ENCODE assay signal across 34 mouse cellular contexts in genomic region chr13:99814801-99815200, GRCm38 (mm10).
DNase-seq lines count a peak whose midpoint lies in the region; ATAC-seq and TF ChIP-seq lines count a peak whose summit lies in the region.
"Had no signal": no experiment of that assay in that cellular context is flagged by ENCODE, and none has a peak within 500 bp of the region (broad histone marks: within the 10 kb centered on the region; RNA-seq: fewer than 3 reads in every experiment).

No protein-coding gene starts in this region.

- CTCF ChIA-PET in Patski (lab: Charles Lee): interaction anchor here (1.1 to 1.4 kb wide), 3 partner anchors 9 to 439 kb away, joined by 4 to 6 read pairs (median 4); no protein-coding TSS in a partner anchor

- no peaks in the 10 kb centered on the region for H3K9me3 ChIP-seq in forebrain, embryonic 11.5 days (ENCODE audit: control insufficient read depth, low read length)
- no peaks in the 10 kb centered on the region for H3K9me3 ChIP-seq in forebrain, embryonic 15.5 days
- no peaks in the 10 kb centered on the region for H3K9me3 ChIP-seq in hindbrain, embryonic 14.5 days (ENCODE audit: control insufficient read depth, low read length)
- H3K9me3 ChIP-seq: embryonic facial prominence, embryonic 12.5 days; hindbrain, embryonic 15.5 days; kidney, embryonic 15.5 days; limb, embryonic 10.5 days; limb, embryonic 15.5 days; liver, embryonic 13.5 days; megakaryocyte, embryonic 14.5 days; midbrain, embryonic 12.5 days had no signal

- no peak for TF ChIP-seq POLR2A in olfactory bulb, adult 2 months (IDR thresholded peaks at IDR 0.05; ENCODE audit: insufficient read depth, low read depth, low read length)

- no peaks in the 10 kb centered on the region for H3K36me3 ChIP-seq in forebrain, embryonic 11.5 days (ENCODE audit: control insufficient read depth, insufficient read depth, low read length)
- H3K36me3 ChIP-seq in forebrain, embryonic 15.5 days: no peaks in the 10 kb centered on the region
- no peaks in the 10 kb centered on the region for H3K36me3 ChIP-seq in hindbrain, embryonic 14.5 days (replicated peaks; ENCODE audit: control insufficient read depth, insufficient read depth)
- H3K36me3 ChIP-seq: embryonic facial prominence, embryonic 12.5 days; hindbrain, embryonic 15.5 days; kidney, embryonic 15.5 days; limb, embryonic 10.5 days; limb, embryonic 15.5 days; liver, embryonic 13.5 days; midbrain, embryonic 12.5 days had no signal

- 34% methylated on average over 2 of the region's 2 CpGs for WGBS in forebrain, embryonic 11.5 days
- 19% methylated on average over 2 of the region's 2 CpGs for WGBS in forebrain, embryonic 15.5 days
- WGBS in olfactory bulb, adult 2 months: 24% methylated on average over 2 of the region's 2 CpGs
- WGBS in hindbrain, embryonic 14.5 days: 40% methylated on average over 2 of the region's 2 CpGs

- H3K4me1 ChIP-seq in forebrain, embryonic 11.5 days (replicated peaks; ENCODE audit: control insufficient read depth, insufficient read depth, low read length): peaks cover 2% of the 10 kb centered on the region; the same call in 1 of the 2 replicates
- peaks cover 8% of the 10 kb centered on the region; the same call in 1 of the 2 replicates for H3K4me1 ChIP-seq in forebrain, embryonic 15.5 days
- H3K4me1 ChIP-seq in olfactory bulb, adult 2 months (ENCODE audit: control insufficient read depth, insufficient read depth, low read length): peaks cover 9% of the 10 kb centered on the region
- H3K4me1 ChIP-seq in hindbrain, embryonic 14.5 days (replicated peaks; ENCODE audit: control insufficient read depth, insufficient read depth, low read length): 0 out of 2 replicates have a peak, but pooled peaks cover 5% of the 10 kb centered on the region
- H3K4me1 ChIP-seq: hindbrain, embryonic 15.5 days; limb, embryonic 15.5 days; liver, embryonic 13.5 days; megakaryocyte, embryonic 14.5 days had no signal

- H3K4me3 ChIP-seq in forebrain, embryonic 11.5 days (ENCODE audit: low read depth, low read length): no peak overlapping the region
- H3K4me3 ChIP-seq in forebrain, embryonic 15.5 days: no peak overlapping the region
- H3K4me3 ChIP-seq in olfactory bulb, adult 2 months (ENCODE audit: insufficient read depth, low read depth, low read length): no peak overlapping the region
- no peak overlapping the region for H3K4me3 ChIP-seq in hindbrain, embryonic 14.5 days (replicated peaks; ENCODE audit: low read length)
- H3K4me3 ChIP-seq: embryonic facial prominence, embryonic 12.5 days; hindbrain, embryonic 15.5 days; kidney, embryonic 15.5 days; limb, embryonic 10.5 days; limb, embryonic 15.5 days; liver, embryonic 13.5 days; megakaryocyte, embryonic 14.5 days; midbrain, embryonic 12.5 days had no signal

- TF ChIP-seq CTCF in Patski (IDR thresholded peaks at IDR 0.05): no peak
- TF ChIP-seq CTCF in olfactory bulb, adult 2 months (IDR thresholded peaks at IDR 0.05; ENCODE audit: insufficient read depth, low read depth, low read length): no peak

- 0 out of 2 replicates have a peak overlapping the region, but pooled peaks have one; percentile 18 for H3K27ac ChIP-seq in forebrain, embryonic 11.5 days (ENCODE audit: low read depth, low read length)
- H3K27ac ChIP-seq in forebrain, embryonic 15.5 days (replicated peaks): no peak overlapping the region
- H3K27ac ChIP-seq in olfactory bulb, adult 2 months (ENCODE audit: insufficient read depth, low read depth, low read length): peak overlapping the region; percentile 59
- H3K27ac ChIP-seq in hindbrain, embryonic 14.5 days: no peak overlapping the region
- H3K27ac ChIP-seq: embryonic facial prominence, embryonic 12.5 days; hindbrain, embryonic 15.5 days; kidney, embryonic 15.5 days; limb, embryonic 10.5 days; limb, embryonic 15.5 days; liver, embryonic 13.5 days; midbrain, embryonic 12.5 days; stomach, postnatal 0 days had no signal

- 0 out of 2 replicates have a peak, but pooled peaks have one; percentile 56 for ATAC-seq in forebrain, embryonic 11.5 days (replicated peaks; ENCODE audit: low FRiP score)
- no peak for ATAC-seq in forebrain, embryonic 15.5 days (replicated peaks)
- ATAC-seq in Patski: peak; percentile 71
- no peak for ATAC-seq in hindbrain, embryonic 14.5 days (ENCODE audit: low FRiP score)
- ATAC-seq: forebrain, embryonic 16.5 days; inflammation-experienced regulatory T-cells, adult 6 months; lung, postnatal 0 days had no signal

- no peaks in the 10 kb centered on the region for H3K27me3 ChIP-seq in forebrain, embryonic 11.5 days (ENCODE audit: control insufficient read depth, insufficient read depth, low read length)
- H3K27me3 ChIP-seq in forebrain, embryonic 15.5 days: no peaks in the 10 kb centered on the region
- H3K27me3 ChIP-seq in Patski: no peaks in the 10 kb centered on the region
- H3K27me3 ChIP-seq in hindbrain, embryonic 14.5 days (ENCODE audit: control insufficient read depth, insufficient read depth, low read length): no peaks in the 10 kb centered on the region
- H3K27me3 ChIP-seq: embryonic facial prominence, embryonic 12.5 days; hindbrain, embryonic 15.5 days; kidney, embryonic 15.5 days; limb, embryonic 15.5 days; liver, embryonic 13.5 days; megakaryocyte, embryonic 14.5 days; midbrain, embryonic 12.5 days had no signal

- in situ Hi-C loops in Patski (cut with MboI; ENCODE audit: low pct_unique_long_range_greater_than_20kb): no loop called here

- no peak for DNase-seq in forebrain, embryonic 11.5 days (ENCODE audit: low spot score)
- peak; percentile 79 for DNase-seq in Muller cell, postnatal 12 days (ENCODE audit: inconsistent ontology term)
- peak; percentile 55 for DNase-seq in Patski (ENCODE audit: low read depth, low spot score)
- no peak for DNase-seq in testis, postnatal 10 days (ENCODE audit: low spot score)
- no peak for DNase-seq in hindbrain, embryonic 14.5 days (ENCODE audit: low spot score)
- DNase-seq: B cell, adult 2 months; cerebellum, adult 11-12 months; cerebellum, adult 9-11 months; embryo, embryonic 11 days; gastrocnemius, postnatal 36 days; kidney, adult 11 months; kidney, postnatal 36 days; layer of hippocampus, postnatal 36 days; liver, embryonic 13.5 days; lung, adult 18-20 months; lung, postnatal 4 days; right cerebral cortex, adult 18-20 months; right cerebral cortex, postnatal 4 days; thymus, adult 2 months; thymus, postnatal 36 days had no signal

- H3K4me2 ChIP-seq in forebrain, embryonic 11.5 days (ENCODE audit: low read depth, low read length, severe bottlenecking): no peak overlapping the region
- no peak overlapping the region for H3K4me2 ChIP-seq in forebrain, embryonic 15.5 days (replicated peaks)
- no peak overlapping the region for H3K4me2 ChIP-seq in hindbrain, embryonic 14.5 days (replicated peaks)
- H3K4me2 ChIP-seq: embryonic facial prominence, embryonic 12.5 days; heart, embryonic 11.5 days; hindbrain, embryonic 15.5 days; kidney, embryonic 15.5 days; limb, embryonic 15.5 days; liver, embryonic 13.5 days; midbrain, embryonic 12.5 days had no signal

- POLR2A ChIA-PET in Patski (lab: Charles Lee): no interaction called here

- H3K9ac ChIP-seq in forebrain, embryonic 11.5 days (ENCODE audit: low read length): no peak overlapping the region
- H3K9ac ChIP-seq in forebrain, embryonic 15.5 days (replicated peaks): no peak overlapping the region
- H3K9ac ChIP-seq in hindbrain, embryonic 14.5 days: no peak overlapping the region
- H3K9ac ChIP-seq: embryonic facial prominence, embryonic 12.5 days; hindbrain, embryonic 15.5 days; kidney, embryonic 15.5 days; limb, embryonic 15.5 days; liver, embryonic 13.5 days; midbrain, embryonic 12.5 days had no signal

Comparison
In these comparisons a context has a peak if more than half of its experiments do, and no peak if none do; other contexts are left out.
1. ATAC-seq: peak in forebrain, embryonic 11.5 days (single experiment) and Patski (single experiment); none in forebrain, embryonic 15.5 days (single experiment) and hindbrain, embryonic 14.5 days (single experiment).
2. H3K27ac ChIP-seq: peak in forebrain, embryonic 11.5 days (single experiment) and olfactory bulb, adult 2 months (single experiment); none in forebrain, embryonic 15.5 days (single experiment) and hindbrain, embryonic 14.5 days (single experiment).
3. DNase-seq: peak in Muller cell, postnatal 12 days (single experiment) and Patski (single experiment); none in forebrain, embryonic 11.5 days (single experiment), testis, postnatal 10 days (single experiment) and hindbrain, embryonic 14.5 days (single experiment).